Mouse (Mus musculus) frontal cortex, postnatal 36 days (tissue): Measurements from ENCODE around the gene Pifo.
"Not testable (repeated sequence)": the region's sequence is repeated elsewhere in the genome, so short reads cannot be mapped to it uniquely, and the experiment has no call there.

ENCODE experiments used
- DNase-seq, 2 experiments: peaks; one replicate each; pipeline ENCODE4 v3.0.0; 2022; ENCODE audit warnings: low spot score in 2 of 2

The Pifo gene

GRCm38 (mm10) chr3:106014546-106014945 lies at the start of gene Pifo:
Gene Pifo (minus strand): TSS chr3:106014646.
- DNase-seq = no peak

- no peak for DNase-seq
Measured at GRCm38 (mm10) chr3:106057966-106058365, 43.5 kb upstream of the Pifo start.

DNA sequence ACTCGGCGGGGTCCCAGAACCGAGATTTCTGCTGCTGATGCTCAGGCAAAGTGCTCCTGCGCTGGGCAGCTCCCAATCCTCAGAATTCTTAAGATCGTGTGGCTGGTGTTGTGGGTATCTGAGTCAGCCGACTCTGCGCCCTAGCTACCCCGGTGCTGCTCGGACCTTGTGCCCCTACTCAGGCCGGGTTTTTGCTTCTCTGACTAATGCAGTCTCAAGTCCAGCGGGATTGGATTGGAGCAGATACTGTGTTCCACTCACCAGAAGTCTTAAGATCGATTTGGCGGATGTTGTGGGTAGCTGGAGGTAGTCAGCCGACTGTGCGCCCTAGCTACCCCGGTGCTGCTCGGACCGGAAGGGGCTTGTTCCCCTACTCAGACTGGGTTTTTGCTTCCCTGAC lies 37.5 kb upstream of the Pifo start:
- no peak for DNase-seq

GRCm38 (mm10) chr3:106040306-106040705 lies 25.9 kb upstream of the Pifo start:
- no peak for DNase-seq

GRCm38 (mm10) chr3:106032781-106033180 lies 18.3 kb upstream of the Pifo start, which contains the start of gene Chil5:
Gene Chil5 (minus strand): TSS chr3:106032814.
- DNase-seq = no peak

- DNase-seq = no peak
Measured at GRCm38 (mm10) chr3:106024135-106024534, 9.7 kb upstream of the Pifo start.

- peak in 1 of 2 experiments; percentile 32 for DNase-seq
Measured at GRCm38 (mm10) chr3:106021840-106022239, 7.4 kb upstream of the Pifo start.

DNA sequence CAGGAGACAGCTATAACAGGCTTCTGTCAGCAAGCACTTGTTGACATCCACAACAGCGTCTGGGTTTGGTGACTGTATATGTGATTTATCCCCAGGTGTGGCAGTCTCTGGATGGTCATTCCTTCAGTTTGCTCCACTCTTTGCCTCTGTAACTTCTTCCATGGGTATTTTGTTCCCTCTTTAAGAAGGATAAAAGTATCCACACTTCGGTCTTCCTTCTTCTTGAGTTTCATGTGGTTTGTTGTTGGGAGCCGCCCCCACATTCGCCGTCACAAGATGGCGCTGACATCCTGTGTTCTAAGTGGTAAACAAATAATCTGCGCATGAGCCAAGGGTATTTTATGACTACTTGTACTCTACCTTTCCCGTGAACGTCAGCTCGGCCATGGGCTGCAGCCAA lies 11.1 kb downstream of the Pifo start:
- not testable (repeated sequence) for DNase-seq

DNA sequence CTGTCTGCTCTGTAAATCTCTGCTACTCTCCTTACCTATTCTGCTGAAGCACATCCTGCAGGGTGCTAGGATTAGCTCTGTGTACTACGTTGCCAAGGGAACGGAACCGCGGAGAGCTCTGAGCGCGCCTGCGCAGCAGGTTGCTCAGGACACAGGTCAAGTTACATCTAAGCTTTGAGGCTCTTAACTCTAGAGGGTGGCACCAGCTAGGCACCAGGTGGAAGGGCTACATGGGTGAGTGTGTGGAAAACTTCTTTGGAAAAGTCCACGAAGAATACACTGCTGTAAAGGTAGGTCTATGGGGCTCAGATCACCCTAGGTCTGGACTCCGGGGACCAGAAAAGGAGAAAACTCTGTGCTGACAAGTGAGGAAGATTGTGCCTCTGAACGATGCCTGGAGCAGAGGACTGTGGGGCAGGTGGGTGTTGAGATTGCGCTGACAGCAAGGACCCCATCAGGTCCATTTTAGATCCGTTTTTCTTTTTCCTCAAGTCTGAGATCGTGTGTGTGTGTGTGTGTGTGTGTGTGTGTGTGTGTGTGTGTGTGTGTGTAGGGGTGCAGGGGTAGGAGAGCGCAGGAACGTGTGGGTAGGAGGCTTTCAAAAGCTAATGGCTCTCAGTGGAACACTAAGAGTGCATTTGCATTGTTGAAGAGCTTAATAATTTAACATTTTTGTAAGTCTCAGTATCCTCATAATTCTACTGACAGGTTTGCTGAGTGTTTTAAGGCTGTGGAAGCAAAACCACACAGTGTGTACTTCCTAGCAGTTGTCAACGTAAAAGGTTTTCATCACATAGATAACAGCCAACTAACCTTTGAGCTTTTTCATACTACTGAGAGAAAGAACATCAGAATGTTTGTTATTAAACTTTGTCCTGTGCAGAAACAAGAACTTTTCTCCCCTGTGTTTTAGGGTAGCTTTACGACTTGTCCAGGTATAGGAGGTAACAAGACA lies 12.8 kb downstream of the Pifo start:
- DNase-seq = peak; percentile 24 to 40

GRCm38 (mm10) chr3:106000707-106001375 lies 13.6 kb downstream of the Pifo start:
- DNase-seq = no peak

DNA sequence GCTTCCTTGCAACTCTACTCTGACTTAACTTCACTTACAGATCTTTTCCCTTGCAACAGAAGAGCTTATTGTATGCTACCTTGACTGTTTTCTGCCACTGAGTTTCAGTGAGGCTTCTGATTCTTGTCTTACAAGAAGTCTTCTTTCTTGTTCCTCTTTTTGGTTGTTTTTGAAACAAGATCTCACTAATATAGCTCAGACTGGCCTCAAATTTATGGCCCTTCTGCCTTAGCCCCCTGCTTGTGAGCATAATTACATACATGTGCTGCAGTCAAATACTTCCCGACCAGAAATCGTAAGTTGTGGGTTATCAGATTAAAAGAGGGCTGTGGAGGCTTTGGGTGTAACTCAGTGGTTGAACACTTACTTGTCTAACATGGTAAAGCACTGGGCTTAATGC lies 19.7 kb downstream of the Pifo start:
- no peak for DNase-seq

DNA sequence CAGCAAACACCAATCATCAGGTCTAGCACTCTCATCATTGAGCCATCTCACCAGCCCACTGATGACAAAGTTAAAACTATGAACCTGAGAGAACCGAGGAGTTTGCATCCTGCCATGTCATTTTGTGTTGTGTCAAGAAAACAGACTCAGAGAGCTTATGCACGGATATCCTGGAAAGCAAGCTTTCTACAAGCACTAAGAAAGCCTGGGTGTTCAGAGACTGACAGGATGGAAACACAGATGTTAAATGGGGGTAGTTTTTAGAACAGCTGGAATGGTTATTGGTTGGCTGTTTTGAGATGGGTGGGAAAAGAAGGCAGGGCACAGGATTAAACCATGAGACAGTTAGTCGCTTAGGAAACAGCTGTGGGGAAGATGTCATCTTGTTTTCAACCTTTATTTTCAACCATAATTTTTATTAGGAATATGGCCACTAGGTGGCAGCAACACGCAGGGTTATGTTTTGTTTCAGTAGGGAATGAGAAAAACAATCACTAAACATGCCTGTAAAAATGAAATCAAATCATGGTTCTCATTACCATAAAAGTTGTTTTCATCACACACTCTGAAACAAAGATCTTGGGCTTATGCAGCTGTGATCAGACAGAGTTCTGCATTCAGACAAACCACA lies 22.7 kb downstream of the Pifo start:
- DNase-seq = peak; percentile 35 to 51

- not testable (repeated sequence) for DNase-seq
Measured at GRCm38 (mm10) chr3:105989611-105990010, 24.8 kb downstream of the Pifo start.

DNA sequence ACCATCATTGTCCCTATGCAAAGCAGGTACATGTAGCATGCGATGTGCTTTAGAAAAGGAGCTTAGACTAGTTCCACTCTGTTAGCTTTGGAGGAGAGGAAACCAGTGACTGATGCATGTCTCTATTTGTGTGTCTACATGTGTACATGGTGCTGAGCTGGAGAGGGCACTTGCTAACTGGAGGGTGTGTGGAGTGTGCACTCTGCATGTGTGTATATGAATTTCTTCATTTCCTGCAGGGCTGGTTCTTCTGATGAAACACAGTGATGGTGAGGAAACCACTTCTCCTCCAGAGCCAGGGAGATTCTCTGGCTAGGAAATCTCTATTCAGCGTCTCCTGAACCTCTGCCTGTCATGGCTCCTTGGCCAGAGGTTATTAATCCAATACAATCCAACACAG lies 40.3 kb downstream of the Pifo start:
- no peak for DNase-seq

GRCm38 (mm10) chr3:105973411-105973810 lies 41.0 kb downstream of the Pifo start, which contains the start of gene Ovgp1:
Gene Ovgp1 (plus strand): TSS chr3:105973711.
- no peak for DNase-seq

- DNase-seq = no peak
Measured at GRCm38 (mm10) chr3:105971831-105972446, 42.5 kb downstream of the Pifo start.

DNA sequence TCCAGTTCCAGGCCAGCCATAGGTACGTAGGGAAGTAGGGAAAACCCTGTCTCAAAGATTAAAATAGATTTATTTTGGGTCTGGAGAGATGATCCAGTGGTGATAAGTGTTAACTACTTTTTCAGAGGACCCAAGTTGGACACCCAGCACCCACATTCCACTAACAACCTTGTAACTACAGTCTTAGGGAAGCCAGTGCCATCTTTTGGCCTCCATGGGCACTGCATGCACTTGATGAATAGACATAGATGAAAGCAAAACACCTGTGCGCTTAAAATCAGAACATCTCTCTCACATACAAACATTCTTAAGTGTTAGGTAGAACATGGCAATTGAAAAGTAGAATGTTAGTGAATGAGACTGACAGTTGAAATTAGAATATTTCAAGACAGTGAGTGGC lies 53.7 kb downstream of the Pifo start:
- no peak for DNase-seq

- no peak for DNase-seq
Measured at GRCm38 (mm10) chr3:105959999-105960398, 54.4 kb downstream of the Pifo start, which contains the start of gene Atp5f1. Gene Atp5f1 (minus strand): TSS chr3:105960099.

GRCm38 (mm10) chr3:105959585-105959984 lies 54.9 kb downstream of the Pifo start:
- no peak for DNase-seq

GRCm38 (mm10) chr3:105958974-105959580 lies 55.4 kb downstream of the Pifo start, which contains the start of gene Wdr77:
Gene Wdr77 (plus strand): TSS chr3:105959369.
- peak; percentile 93 to 95 for DNase-seq

DNA sequence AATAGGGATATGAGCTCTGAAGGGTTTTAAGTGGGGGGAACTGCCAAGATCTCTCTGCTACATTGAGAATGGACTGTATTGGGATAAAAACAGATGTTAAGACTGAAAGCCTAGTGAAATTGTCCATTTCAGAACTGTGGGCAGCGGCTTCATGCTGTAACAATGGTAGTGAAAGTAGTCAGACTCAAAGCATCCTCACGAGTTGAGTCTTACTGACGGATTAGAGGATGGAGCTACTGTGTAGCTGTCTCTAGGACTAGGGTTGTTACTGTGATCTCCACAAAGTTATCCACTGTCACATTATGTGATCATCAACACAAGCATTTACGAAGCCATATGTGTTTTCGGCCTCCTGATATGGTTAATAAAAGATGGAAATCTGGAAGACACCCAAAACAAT lies 56.2 kb downstream of the Pifo start:
- DNase-seq = no peak
